Mouse (Mus musculus): ENCODE measurements around the gene Larp6.

DNA sequence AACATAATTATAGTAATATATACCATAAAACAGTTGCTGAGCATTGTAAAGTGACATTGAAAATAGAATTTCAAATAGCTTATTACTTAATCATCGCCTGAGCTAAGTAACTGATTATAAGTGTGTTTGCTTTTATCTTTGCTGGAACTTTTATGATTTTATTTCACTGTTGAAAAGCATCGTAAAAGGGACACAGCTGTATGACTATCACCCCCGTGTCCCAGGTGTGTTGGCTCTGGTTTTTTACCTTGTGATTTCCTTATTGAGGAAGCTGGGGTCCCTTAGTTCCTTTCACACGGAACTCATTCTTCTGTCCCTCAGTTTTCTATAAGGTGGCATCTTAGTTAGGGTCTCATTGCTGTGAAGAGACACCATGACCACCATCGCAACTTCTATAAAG, 34.9 kb downstream of the Larp6 start:
- TF ChIP-seq CTCF (IDR thresholded peaks at IDR 0.05; ENCODE audit: low read depth) = no peak
- TF ChIP-seq EP300 (IDR thresholded peaks at IDR 0.05; ENCODE audit: low read depth) = no peak

Data from heart, postnatal 0 days (tissue).